Mouse (Mus musculus) cerebellum, adult 2 months (tissue): ENCODE results near the gene Agk.

Experiments used
- CTCF ChIP-seq: fragments of 200-500 bp; IDR thresholded peaks from 2 replicates; pipeline ENCODE4 v1.5.1; 2011; ENCODE audit warnings: low read depth, mild to moderate bottlenecking, control low read depth, low read length, moderate library complexity, borderline replicate concordance; ENCODE audit not compliant: insufficient read depth
- POLR2A ChIP-seq: fragments of 200-500 bp; IDR thresholded peaks from 2 replicates; pipeline ENCODE4 v1.6.1; 2011; ENCODE audit warnings: low read length, control low read depth, borderline replicate concordance; ENCODE audit not compliant: insufficient read depth

DNA sequence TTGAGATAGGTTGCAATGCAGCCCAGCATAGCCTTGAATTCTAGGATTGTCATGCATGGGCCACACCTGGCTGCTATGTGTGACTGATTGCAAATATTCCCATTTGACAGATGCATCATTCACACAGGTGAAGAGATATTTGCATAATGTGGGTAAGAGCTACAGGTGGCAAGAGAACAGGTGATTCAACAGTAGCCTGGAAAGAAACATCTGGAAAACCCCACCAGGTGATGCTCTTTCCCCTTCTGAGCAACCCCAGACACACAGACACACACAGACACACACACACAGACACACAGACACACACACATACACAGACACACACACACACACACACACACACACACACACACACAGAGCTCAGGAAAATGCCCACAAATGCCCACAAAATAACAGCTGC, 106.8 kb downstream of the Agk start:
- TF ChIP-seq CTCF (no peak), POLR2A (no peak)
